1 mouse cellular context compared by ENCODE assay signal in the genomic region with DNA sequence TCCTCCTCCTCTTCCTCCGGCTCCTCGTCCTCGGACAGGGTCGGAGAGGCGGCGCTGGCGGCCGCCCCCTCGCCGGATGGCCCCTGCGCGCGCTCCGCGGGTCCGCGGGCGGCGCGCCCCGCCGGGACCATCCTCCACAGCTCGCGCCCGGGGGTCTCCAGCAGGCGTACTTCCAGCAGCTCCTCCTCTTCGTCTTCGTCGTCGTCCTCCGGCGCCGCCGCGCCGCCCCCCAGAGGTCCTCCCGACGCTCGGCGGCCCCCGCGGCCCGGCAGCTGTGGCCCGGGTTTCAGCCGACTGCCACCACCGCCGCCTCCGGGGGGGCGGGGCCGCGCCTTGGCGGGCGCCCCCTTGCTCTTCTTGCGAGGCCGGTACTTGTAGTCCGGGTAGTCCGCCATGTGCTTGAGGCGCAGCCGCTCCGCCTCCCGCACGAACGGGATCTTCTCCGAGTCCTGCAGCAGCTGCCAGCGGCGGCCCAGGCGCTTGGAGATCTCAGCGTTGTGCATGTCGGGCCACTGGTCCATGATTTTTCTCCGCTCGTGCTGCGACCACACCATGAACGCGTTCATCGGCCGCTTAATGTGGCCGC.
A peak's percentile ranks its signal among the peaks of the same experiment; 100 is the strongest.
TF ChIP-seq lines count a peak whose summit lies in the region.

No protein-coding gene starts in this region.

TF ChIP-seq in myocyte, 11 proteins besides CTCF, POLR2A, EP300 and RAD21:
- TF ChIP-seq CEBPB (IDR thresholded peaks at IDR 0.05; ENCODE audit: insufficient read depth, poor library complexity, severe bottlenecking) (no peak), MYOD1 (IDR thresholded peaks at IDR 0.05; ENCODE audit: control insufficient read depth in 1 of 3, insufficient read length in 2 of 3, low read depth in 2 of 3) (peak in 1 of 3 experiments; percentile 71), TCF12 (IDR thresholded peaks at IDR 0.05; ENCODE audit: insufficient read depth, poor library complexity, severe bottlenecking) (no peak), SRF (IDR thresholded peaks at IDR 0.05; ENCODE audit: control insufficient read depth, insufficient read length, low read depth) (no peak), MYOG (IDR thresholded peaks at IDR 0.05; ENCODE audit: control insufficient read depth in 1 of 3, insufficient read depth in 1 of 3, insufficient read length in 2 of 3, low read depth in 2 of 3) (peak in 2 of 3 experiments; percentile 5 to 61), MAX (IDR thresholded peaks at IDR 0.05; ENCODE audit: low read depth) (no peak), REST (IDR thresholded peaks at IDR 0.05; ENCODE audit: insufficient read depth, insufficient read length) (no peak), POLR2AphosphoS2 (IDR thresholded peaks at IDR 0.05; ENCODE audit: insufficient read length, low read depth) (no peak), E2F4 (IDR thresholded peaks at IDR 0.05; ENCODE audit: insufficient read depth) (peak; percentile 8), USF1 (IDR thresholded peaks at IDR 0.05; ENCODE audit: low read depth) (no peak), TCF3 (IDR thresholded peaks at IDR 0.05; ENCODE audit: insufficient read length, low read depth) (no peak)
